Mouse (Mus musculus) spleen, adult 2 months (tissue): ENCODE results near the gene Cadps. TPM values are rescaled to one million over a fixed set of nuclear protein-coding genes. Genes with fewer than 3 reads are reported as not detected.

Experiments used
- DNase-seq, 2 experiments: peaks; one replicate each; pipeline versions ENCODE4 v3.0.0 to v3.0.0-alpha.2; 2012 to 2021; ENCODE audit warnings: low spot score in 2 of 2, low read depth in 1 of 2
- H3K27ac ChIP-seq: fragments of 200-500 bp; 2 replicates; pipeline ENCODE4 v1.5.1; 2012; ENCODE audit warnings: low read length, inconsistent platforms; ENCODE audit not compliant: insufficient read depth
- H3K27me3 ChIP-seq: fragments of 200-500 bp; 2 replicates; pipeline ENCODE4 v1.6.1; 2012; ENCODE audit warnings: mild to moderate bottlenecking, moderate library complexity, low read length, inconsistent platforms; ENCODE audit not compliant: control insufficient read depth, insufficient read depth
- H3K36me3 ChIP-seq: fragments of 200-500 bp; 2 replicates; pipeline ENCODE4 v1.6.1; 2012; ENCODE audit warnings: mild to moderate bottlenecking, low read length, inconsistent platforms; ENCODE audit not compliant: control insufficient read depth, insufficient read depth
- H3K4me1 ChIP-seq: fragments of 200-500 bp; 2 replicates; pipeline ENCODE4 v1.6.1; 2011; ENCODE audit warnings: inconsistent platforms; ENCODE audit not compliant: control insufficient read depth, insufficient read depth, insufficient read length
- H3K4me3 ChIP-seq: fragments of 200-500 bp; 2 replicates; pipeline ENCODE4 v1.5.1; 2011; ENCODE audit warnings: mild to moderate bottlenecking, inconsistent platforms; ENCODE audit not compliant: insufficient read depth, insufficient read length; ENCODE audit errors: extremely low read depth
- CTCF ChIP-seq: fragments of 200-500 bp; IDR thresholded peaks from 2 replicates; pipeline ENCODE4 v1.5.1; 2011; ENCODE audit warnings: mild to moderate bottlenecking, inconsistent platforms; ENCODE audit not compliant: insufficient read depth, insufficient read length, insufficient replicate concordance; ENCODE audit errors: extremely low read depth
- POLR2A ChIP-seq: fragments of 200-500 bp; IDR thresholded peaks from 2 replicates; pipeline ENCODE4 v1.6.1; 2011; ENCODE audit warnings: low read depth, low read length, inconsistent platforms
- WGBS: fragments of 180-500 bp; shearing (Covaris S2); methylation state at CpG from one replicate; pipeline ENCODE4 v1.1.7; 2018; 5-methylcytosine and 5-hydroxymethylcytosine counted together
- polyA plus RNA-seq: library from polyadenylated mRNA; depleted of rRNA; stranded (reverse); fragments of >200 nt; gene quantifications from 2 replicates; pipeline ENCODE4 v1.2.3, GENCODE M21; 2012

Gene Cadps
- polyA plus RNA-seq, 1 experiment = 0.04 TPM

DNA sequence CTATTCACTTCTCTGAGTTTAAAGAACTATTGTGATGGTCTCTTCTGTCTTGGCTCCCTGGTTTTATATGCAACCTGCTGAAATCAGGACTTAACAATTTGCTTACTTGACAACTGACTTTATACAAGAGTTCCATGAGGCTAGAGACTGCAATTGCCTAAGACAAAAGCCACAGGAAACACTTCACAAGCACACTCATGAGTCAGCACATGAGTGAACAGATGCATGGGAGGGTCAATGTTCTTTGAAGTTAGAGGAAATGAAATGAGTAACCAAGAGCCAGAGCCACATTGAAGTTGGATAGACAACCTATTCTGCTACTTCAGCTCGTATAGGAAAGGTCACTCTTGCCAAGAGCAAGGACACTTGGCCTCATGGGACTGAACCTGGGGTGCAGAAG is 71.1 kb downstream of the Cadps start:
- 7% methylated on average over 1 of the region's 1 CpGs for WGBS
- TF ChIP-seq CTCF = no peak

DNA sequence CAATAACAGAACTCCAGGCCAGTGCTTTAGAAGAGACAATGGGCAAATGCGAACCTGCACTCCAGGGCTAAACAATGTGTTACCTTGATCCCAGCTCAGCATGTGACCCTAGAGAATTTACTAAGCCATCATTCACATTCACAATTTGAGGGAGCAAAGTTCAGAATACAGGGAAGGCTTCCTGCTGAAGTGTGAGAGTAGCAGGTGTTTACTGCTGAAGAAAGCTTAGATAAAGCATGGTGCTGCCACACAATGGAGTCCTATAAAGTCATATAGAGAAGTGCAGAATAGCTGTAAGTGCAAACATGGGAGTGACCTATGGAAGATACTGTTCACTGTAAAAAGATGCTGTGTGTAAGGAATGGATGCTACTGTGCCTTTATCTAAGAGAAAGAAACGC is 91.9 kb downstream of the Cadps start:
- Histone ChIP-seq H3K4me1 (no peaks in the 10 kb centered on the region), H3K36me3 (no peaks in the 10 kb centered on the region), H3K4me3 (no peak overlapping the region), H3K27me3 (no peaks in the 10 kb centered on the region), H3K27ac (no peak overlapping the region)
- WGBS = 93% methylated on average over 2 of the region's 2 CpGs
- no peak for DNase-seq
- TF ChIP-seq CTCF (no peak), POLR2A (no peak)

More for the DNA sequence above, 71.1 kb downstream of the Cadps start:
- DNase-seq = no peak
- no peaks in the 10 kb centered on the region for H3K36me3 ChIP-seq
- H3K4me3 ChIP-seq = no peak overlapping the region
- no peak overlapping the region for H3K27ac ChIP-seq
- H3K27me3 ChIP-seq = no peaks in the 10 kb centered on the region
- H3K4me1 ChIP-seq = no peaks in the 10 kb centered on the region

DNA sequence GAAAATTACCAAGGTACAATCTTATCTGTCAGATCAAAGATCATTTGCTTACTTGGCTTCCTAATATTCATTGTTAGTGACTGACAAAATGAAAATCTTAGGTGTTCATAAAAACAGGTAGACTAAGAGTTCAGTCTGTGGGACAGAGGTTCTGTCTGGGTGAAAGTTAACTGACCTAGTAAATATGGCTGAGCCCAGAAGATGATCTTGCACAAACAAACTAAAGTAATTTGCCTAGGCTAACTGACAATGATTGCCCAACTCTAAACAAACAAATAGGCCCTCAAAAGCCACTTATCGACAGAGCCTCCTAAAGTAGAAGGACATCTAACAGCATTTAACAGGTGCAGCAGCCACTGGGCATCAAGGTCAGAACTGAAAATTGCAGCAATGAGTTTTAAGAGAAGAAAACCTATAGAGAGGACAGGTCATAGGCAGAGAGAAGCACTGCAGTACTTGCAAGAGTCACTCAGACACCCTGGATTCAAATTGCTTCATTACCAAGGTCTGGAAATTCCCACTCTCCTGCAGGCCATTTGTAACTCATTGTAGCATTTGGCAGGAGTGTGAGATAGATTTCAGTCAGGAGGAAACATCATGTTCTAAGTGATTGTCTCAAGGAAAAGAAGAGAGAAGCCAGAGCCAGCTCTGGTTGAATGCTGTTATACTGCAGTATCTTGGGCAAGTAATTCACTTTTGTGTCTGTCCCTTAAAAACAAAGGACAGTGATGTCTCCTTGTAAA is 100.3 kb downstream of the Cadps start:
- Histone ChIP-seq H3K27me3 (no peaks in the 10 kb centered on the region), H3K4me1 (no peaks in the 10 kb centered on the region), H3K36me3 (no peaks in the 10 kb centered on the region), H3K27ac (no peak overlapping the region), H3K4me3 (no peak overlapping the region)
- 80% methylated on average over 1 of the region's 1 CpGs for WGBS
- no peak for DNase-seq
- TF ChIP-seq POLR2A (no peak), CTCF (no peak)

DNA sequence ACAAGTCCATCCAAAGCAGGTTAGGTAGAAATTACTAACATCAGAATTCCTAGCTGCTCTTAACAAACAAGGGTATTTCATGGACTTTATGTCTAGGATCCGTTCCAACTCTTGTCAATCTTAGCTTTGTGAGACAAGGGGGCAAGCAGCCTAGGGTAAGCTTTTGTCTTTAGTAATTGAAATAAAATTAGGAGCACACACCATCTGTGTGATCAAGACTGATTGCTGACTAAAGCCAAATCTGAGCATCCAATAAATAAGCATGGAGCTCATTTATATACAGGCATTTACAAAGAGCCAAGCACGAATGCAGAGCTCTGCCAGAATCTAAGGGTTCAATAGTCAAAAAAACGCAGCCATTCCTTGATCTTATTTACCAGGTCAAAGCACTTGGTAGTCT is 104.1 kb downstream of the Cadps start:
- 71% methylated on average over 3 of the region's 3 CpGs for WGBS
- no peaks in the 10 kb centered on the region for H3K27me3 ChIP-seq
- TF ChIP-seq CTCF (no peak), POLR2A (no peak)
- no peaks in the 10 kb centered on the region for H3K36me3 ChIP-seq
- H3K4me1 ChIP-seq = no peaks in the 10 kb centered on the region
- no peak overlapping the region for H3K27ac ChIP-seq
- H3K4me3 ChIP-seq = no peak overlapping the region
- no peak for DNase-seq

DNA sequence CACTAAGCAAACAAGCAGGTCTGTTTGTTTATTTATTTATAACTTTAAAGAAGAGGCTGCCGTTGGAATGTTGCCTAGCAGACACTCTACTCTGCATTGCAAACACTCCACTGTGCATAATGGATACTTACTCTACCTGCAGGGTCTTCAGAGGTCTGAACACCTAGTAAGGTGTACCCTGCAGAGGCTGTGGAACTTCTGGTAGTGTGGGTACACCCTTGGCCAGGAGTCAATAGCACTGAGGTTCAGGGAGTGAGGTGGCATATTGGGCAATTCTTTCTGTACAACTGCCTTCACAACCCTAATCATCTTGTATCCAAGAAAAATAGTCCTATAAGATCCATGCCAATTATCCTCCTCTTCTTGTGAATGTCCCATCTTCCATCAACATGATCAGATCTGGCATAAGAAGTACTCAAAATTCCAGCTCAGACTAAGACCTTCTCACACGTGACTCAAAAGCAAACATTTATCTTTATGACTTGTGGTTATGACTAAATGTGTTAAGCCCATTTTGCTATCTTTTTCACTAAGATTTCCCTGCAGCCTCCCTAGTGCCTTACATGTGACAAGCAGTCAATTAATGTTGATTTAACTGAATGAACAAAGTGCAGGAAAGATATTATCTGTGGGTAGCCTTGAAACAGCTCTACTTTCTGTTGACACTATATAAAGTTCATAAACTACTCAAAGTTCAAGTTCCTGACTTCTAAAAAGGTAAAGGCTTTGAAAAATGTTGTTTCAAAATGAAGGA is 106.8 kb downstream of the Cadps start:
- Histone ChIP-seq H3K4me1 (no peaks in the 10 kb centered on the region), H3K27ac (no peak overlapping the region), H3K4me3 (no peak overlapping the region), H3K36me3 (no peaks in the 10 kb centered on the region), H3K27me3 (no peaks in the 10 kb centered on the region)
- no peak for DNase-seq
- no peak for TF ChIP-seq POLR2A
- no peak for TF ChIP-seq CTCF
- 48% methylated on average over 2 of the region's 2 CpGs for WGBS

DNA sequence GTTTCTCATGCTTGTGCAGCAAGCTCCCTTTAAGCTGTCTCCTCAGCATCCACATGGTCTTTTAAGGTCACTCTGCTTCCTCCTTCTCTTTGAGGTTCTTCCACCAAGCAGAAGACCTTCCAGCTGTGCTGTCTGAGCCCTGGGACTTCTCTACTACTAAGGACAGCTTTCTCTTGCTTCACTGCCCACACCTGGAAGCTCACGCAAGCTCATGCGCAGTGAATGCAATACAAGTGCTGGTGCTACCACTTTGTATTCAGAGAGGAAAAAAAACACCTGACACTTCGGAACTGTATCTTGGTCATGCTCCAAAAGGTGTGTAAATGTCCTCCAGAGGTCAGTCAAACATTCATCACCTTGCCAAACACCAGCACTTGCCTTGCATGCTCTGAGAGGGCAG is 115.5 kb downstream of the Cadps start:
- Histone ChIP-seq H3K27me3 (no peaks in the 10 kb centered on the region), H3K4me3 (no peak overlapping the region), H3K27ac (no peak overlapping the region), H3K36me3 (no peaks in the 10 kb centered on the region), H3K4me1 (no peaks in the 10 kb centered on the region)
- WGBS = 80% methylated on average over 3 of the region's 3 CpGs
- TF ChIP-seq POLR2A (no peak), CTCF (no peak)
- no peak for DNase-seq

GRCm38 (mm10) chr14:12704461-12704860 is 118.4 kb downstream of the Cadps start:
- Histone ChIP-seq H3K4me3 (no peak overlapping the region), H3K27ac (no peak overlapping the region), H3K36me3 (no peaks in the 10 kb centered on the region), H3K27me3 (no peaks in the 10 kb centered on the region), H3K4me1 (no peaks in the 10 kb centered on the region)
- TF ChIP-seq POLR2A (no peak), CTCF (no peak)
- 92% methylated on average over 2 of the region's 2 CpGs for WGBS
- DNase-seq = no peak
